Mouse (Mus musculus) heart, adult 2 months (tissue): ENCODE data around the gene Gm49388. TPM values are rescaled to one million over a fixed set of nuclear protein-coding genes. Genes with fewer than 3 reads are reported as not detected.

Experiments used
- DNase-seq, 2 experiments: peaks; one replicate each; pipeline ENCODE4 v3.0.0; 2021
- H3K27ac ChIP-seq: fragments of 200-600 bp; 2 replicates; pipeline ENCODE4 v1.8.1; 2022
- H3K27me3 ChIP-seq: fragments of 200-500 bp; 2 replicates; pipeline ENCODE4 v1.6.1; 2012; ENCODE audit warnings: mild to moderate bottlenecking, low read length, inconsistent platforms, mixed read lengths; ENCODE audit not compliant: control insufficient read depth, insufficient read depth
- H3K36me3 ChIP-seq: fragments of 200-500 bp; 2 replicates; pipeline ENCODE4 v1.6.1; 2012; ENCODE audit warnings: low read length, inconsistent platforms; ENCODE audit not compliant: control insufficient read depth, insufficient read depth
- H3K4me1 ChIP-seq: fragments of 200-500 bp; 2 replicates; pipeline ENCODE4 v1.6.1; 2011; ENCODE audit warnings: low read length; ENCODE audit not compliant: control insufficient read depth, insufficient read depth
- H3K4me3 ChIP-seq: fragments of 200-600 bp; 2 replicates; pipeline ENCODE4 v1.8.1; 2022
- H3K79me2 ChIP-seq: fragments of 200-500 bp; replicated peaks from 2 replicates; pipeline ENCODE4 v1.6.1; 2012; ENCODE audit warnings: mild to moderate bottlenecking, inconsistent platforms, low read length, moderate library complexity, mixed read lengths; ENCODE audit not compliant: control insufficient read depth, insufficient read depth
- H3K9ac ChIP-seq: fragments of 200-500 bp; 2 replicates; pipeline ENCODE4 v1.6.1; 2012; ENCODE audit warnings: low read depth, mild to moderate bottlenecking, control low read depth, inconsistent platforms, low read length, mixed read lengths
- CTCF ChIP-seq: fragments of 200-600 bp; IDR thresholded peaks from 2 replicates; pipeline ENCODE4 v1.8.1; 2022; ENCODE audit warnings: antibody characterized with exemption, mild to moderate bottlenecking, moderate library complexity
- EP300 ChIP-seq: fragments of 200-500 bp; IDR thresholded peaks from 2 replicates; pipeline ENCODE4 v1.6.1; 2011; ENCODE audit warnings: low read depth, low read length, control low read depth; ENCODE audit not compliant: insufficient read depth
- POLR2A ChIP-seq: fragments of 200-500 bp; IDR thresholded peaks from 2 replicates; pipeline ENCODE4 v1.6.1; 2011; ENCODE audit warnings: mild to moderate bottlenecking, low read depth, low read length, control low read depth; ENCODE audit not compliant: insufficient read depth
- WGBS: fragments of 180-500 bp; shearing (Covaris S2); methylation state at CpG from one replicate; pipeline ENCODE4 v1.1.7; 2018; 5-methylcytosine and 5-hydroxymethylcytosine counted together
- intact Hi-C: fragments of 180-260 bp; cut with DNase I; formaldehyde crosslinking; loops from one replicate; pipeline ENCODE4 v1.15.1; 2025
- polyA plus RNA-seq: library from polyadenylated mRNA; depleted of rRNA; stranded (reverse); fragments of >200 nt; gene quantifications from 2 replicates; pipeline ENCODE4 v1.2.3, GENCODE M21; 2012
- total RNA-seq, 2 experiments: library from RNA; stranded (reverse); gene quantifications; 2 replicates each; pipeline ENCODE4 v1.2.3; 2021

Gene Gm49388
- total and polyA plus RNA-seq, 3 experiments = 1.6 to 2.6 TPM; not detected in 1

GRCm38 (mm10) chr7:127776426-127776825 lies 9.0 kb upstream of the Gm49388 start, which contains the start of gene Setd1a:
Gene Setd1a, plus strand, starts transcription at chr7:127776670.
- Histone ChIP-seq H3K27ac (peak within 1 kb of the TSS; percentile 99), H3K4me3 (peak within 1 kb of the TSS; percentile 94), H3K36me3 (peaks cover 4% of the 10 kb centered on the region), H3K79me2 (0 out of 2 replicates have a peak, but pooled peaks cover 2% of the 10 kb centered on the region), H3K27me3 (no peaks in the 10 kb centered on the region), H3K4me1 (no peaks in the 10 kb centered on the region; the same call in 1 of the 2 replicates), H3K9ac (peak within 1 kb of the TSS; percentile 93)
- intact Hi-C loops = loop anchor here (5.0 kb wide), 1 partner anchor 101 kb away; the partner anchor contains the start of genes Zfp646 and Zfp668
- peak; percentile 63 for TF ChIP-seq POLR2A
- TF ChIP-seq CTCF = no peak
- peak; percentile 30; the same call in 1 of the 2 replicates for TF ChIP-seq EP300
- peak; percentile 88 to 93 for DNase-seq
- WGBS = under 1% methylated on average over 23 of the region's 23 CpGs

GRCm38 (mm10) chr7:127776878-127777473 lies 8.4 kb upstream of the Gm49388 start:
- under 1% methylated on average over 51 of the region's 70 CpGs for WGBS
- H3K36me3 ChIP-seq = peaks cover 6% of the 10 kb centered on the region
- no peaks in the 10 kb centered on the region for H3K27me3 ChIP-seq
- DNase-seq = peak; percentile 96 to 97
- H3K4me1 ChIP-seq = no peaks in the 10 kb centered on the region; the same call in 1 of the 2 replicates
- peak overlapping the region; percentile 94 for H3K4me3 ChIP-seq
- 0 out of 2 replicates have a peak, but pooled peaks cover 2% of the 10 kb centered on the region for H3K79me2 ChIP-seq
- H3K27ac ChIP-seq = peak overlapping the region; percentile 99
- peak; percentile 65; the same call in 1 of the 2 replicates for TF ChIP-seq POLR2A
- TF ChIP-seq EP300 = no peak
- intact Hi-C loops = loop anchor here (5.0 kb wide), 1 partner anchor 100 kb away; the partner anchor contains the start of genes Zfp646 and Zfp668
- H3K9ac ChIP-seq = peak overlapping the region; percentile 93

- intact Hi-C loops = loop anchor here (5.0 kb wide), 1 partner anchor 100 kb away; the partner anchor contains the start of genes Zfp646 and Zfp668
- peak overlapping the region; percentile 99 for H3K27ac ChIP-seq
- peak in 1 of 2 experiments; percentile 75 for DNase-seq
Observed at GRCm38 (mm10) chr7:127777474-127778266, 7.7 kb upstream of the Gm49388 start.

GRCm38 (mm10) chr7:127778350-127778749 lies 7.1 kb upstream of the Gm49388 start:
- H3K9ac ChIP-seq = no peak overlapping the region
- peak overlapping the region; percentile 94 for H3K4me3 ChIP-seq
- intact Hi-C loops = loop anchor here (5.0 kb wide), 1 partner anchor 99 kb away; the partner anchor contains the start of genes Zfp646 and Zfp668
- peaks cover 6% of the 10 kb centered on the region for H3K36me3 ChIP-seq
- H3K4me1 ChIP-seq = no peaks in the 10 kb centered on the region; the same call in 1 of the 2 replicates
- 0 out of 2 replicates have a peak, but pooled peaks cover 2% of the 10 kb centered on the region for H3K79me2 ChIP-seq
- H3K27ac ChIP-seq = no peak overlapping the region
- no peak for TF ChIP-seq CTCF
- no peak for TF ChIP-seq POLR2A
- TF ChIP-seq EP300 = no peak
- WGBS = 73% methylated on average over 4 of the region's 4 CpGs
- no peak for DNase-seq
- H3K27me3 ChIP-seq = no peaks in the 10 kb centered on the region

More at GRCm38 (mm10) chr7:127777474-127778266, 7.7 kb upstream of the Gm49388 start:
- peak overlapping the region; percentile 94 for H3K4me3 ChIP-seq
- 0 out of 2 replicates have a peak, but pooled peaks cover 2% of the 10 kb centered on the region for H3K79me2 ChIP-seq
- 0 out of 2 replicates have a peak, but pooled peaks have one; percentile 13 for TF ChIP-seq POLR2A
- TF ChIP-seq EP300 = no peak
- TF ChIP-seq CTCF = no peak
- peak overlapping the region; percentile 93 for H3K9ac ChIP-seq
- H3K4me1 ChIP-seq = no peaks in the 10 kb centered on the region; the same call in 1 of the 2 replicates
- 1% methylated on average over 52 of the region's 66 CpGs for WGBS
- no peaks in the 10 kb centered on the region for H3K27me3 ChIP-seq
- H3K36me3 ChIP-seq = peaks cover 6% of the 10 kb centered on the region

GRCm38 (mm10) chr7:127797076-127797845 lies 11.9 kb downstream of the Gm49388 start:
- WGBS = 88% methylated on average over 23 of the region's 23 CpGs
- Histone ChIP-seq H3K36me3 (no peaks in the 10 kb centered on the region; the same call in 1 of the 2 replicates), H3K79me2 (no peaks in the 10 kb centered on the region), H3K27me3 (no peaks in the 10 kb centered on the region), H3K4me3 (no peak overlapping the region), H3K9ac (no peak overlapping the region), H3K4me1 (peaks cover 9% of the 10 kb centered on the region), H3K27ac (no peak overlapping the region)
- TF ChIP-seq CTCF (no peak), EP300 (no peak), POLR2A (no peak)
- intact Hi-C loops = loop anchor here (5.0 kb wide), 1 partner anchor 120 kb away; no protein-coding TSS in a partner anchor
- no peak for DNase-seq
